Comparison of ENCODE assay signal across 10 mouse cellular contexts in the genomic region with DNA sequence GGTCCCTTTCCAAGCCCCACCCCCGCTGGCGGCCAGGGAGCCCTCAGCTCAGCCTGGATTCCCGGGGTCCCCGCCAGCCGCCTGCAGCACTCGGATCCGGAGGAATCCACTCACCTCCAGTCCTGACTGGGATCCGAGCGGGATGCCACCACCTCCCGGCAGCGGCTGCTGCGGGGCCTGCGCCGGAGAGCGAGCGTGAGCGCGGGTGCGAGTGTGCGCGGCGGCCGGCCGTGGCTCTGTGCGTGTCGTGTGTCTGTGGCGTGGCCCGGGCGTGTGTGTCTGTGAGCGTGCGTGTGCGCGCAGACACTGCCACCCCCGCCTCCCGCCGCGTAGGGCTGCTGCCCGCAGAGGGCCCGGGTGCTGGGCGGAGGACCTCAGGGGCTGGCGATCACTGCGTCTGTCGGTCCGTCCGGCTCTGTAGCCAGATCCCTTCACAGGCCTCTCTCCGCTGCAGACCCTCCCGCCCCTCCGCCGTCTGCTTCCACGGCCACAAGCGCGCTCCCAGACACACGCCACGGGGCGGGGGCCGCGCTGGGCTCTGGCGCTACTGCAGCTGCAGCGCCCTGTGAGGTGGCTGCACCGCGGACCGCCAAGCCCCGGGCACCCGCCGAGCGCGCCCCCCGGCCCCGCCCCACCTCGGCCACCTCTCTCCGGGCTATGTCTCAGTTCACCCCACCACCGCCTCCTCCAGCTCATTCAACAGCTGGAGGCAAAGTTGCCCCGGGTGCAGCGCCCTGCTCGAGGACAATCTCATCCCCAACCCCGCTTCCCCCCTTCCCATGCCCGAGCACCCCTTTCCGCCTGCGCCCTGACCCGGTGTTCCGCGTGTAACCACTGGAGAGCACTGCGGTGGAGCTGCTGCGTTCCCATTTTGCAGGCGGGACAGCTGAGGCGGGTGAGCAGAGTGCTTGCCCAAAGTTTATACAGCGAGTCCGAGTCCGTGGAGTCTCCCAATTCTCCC. TPM values are rescaled to one million over a fixed set of nuclear protein-coding genes. Genes with fewer than 3 reads are reported as not detected.
A peak's percentile ranks its signal among the peaks of the same experiment; 100 is the strongest.
DNase-seq lines count a peak whose midpoint lies in the region; ATAC-seq and TF ChIP-seq lines count a peak whose summit lies in the region.
"Had no signal": no experiment of that assay in that cellular context is flagged by ENCODE, and none has a peak within 500 bp of the region (broad histone marks: within the 10 kb centered on the region; RNA-seq: fewer than 3 reads in every experiment).

Gene Elfn2 (minus strand): TSS at position 482 of the 961 bp plus-strand sequence.

- 2% methylated on average over 75 of the region's 89 CpGs for WGBS in heart, postnatal 0 days
- 2% methylated on average over 89 of the region's 89 CpGs for WGBS in olfactory bulb, adult 2 months

- no peaks in the 10 kb centered on the region for H3K9me3 ChIP-seq in heart, postnatal 0 days (replicated peaks; ENCODE audit: control insufficient read depth, low read length)

- peak; percentile 50 to 57 for DNase-seq in cerebellum, postnatal 10 days
- peak; percentile 69 for DNase-seq in retina, postnatal 1 day
- no peak for DNase-seq in retina, embryonic 14.5 days (ENCODE audit: low spot score)
- DNase-seq in heart, postnatal 0 days (ENCODE audit: low spot score): no peak
- DNase-seq in left cerebral cortex, postnatal 4 days: peak; percentile 43
- no peak for DNase-seq in ovary, postnatal 14 days (ENCODE audit: low spot score)

- H3K36me3 ChIP-seq in heart, postnatal 0 days (replicated peaks; ENCODE audit: control insufficient read depth, insufficient read depth, low read length): no peaks in the 10 kb centered on the region

- peaks cover 7% of the 10 kb centered on the region for H3K4me1 ChIP-seq in heart, postnatal 0 days (ENCODE audit: control insufficient read depth, insufficient read depth)
- peaks cover 42% of the 10 kb centered on the region for H3K4me1 ChIP-seq in olfactory bulb, adult 2 months (ENCODE audit: control insufficient read depth, insufficient read depth, low read length)

- no peak for TF ChIP-seq EP300 in heart, postnatal 0 days (IDR thresholded peaks at IDR 0.05; ENCODE audit: low read depth)

- H3K27ac ChIP-seq in heart, postnatal 0 days (ENCODE audit: low read depth): no peak within 1 kb of the TSS
- H3K27ac ChIP-seq in olfactory bulb, adult 2 months (ENCODE audit: insufficient read depth, low read depth, low read length): peak within 1 kb of the TSS; percentile 90

- peak; percentile 33; the same call in 1 of the 2 replicates for TF ChIP-seq POLR2A in olfactory bulb, adult 2 months (IDR thresholded peaks at IDR 0.05; ENCODE audit: insufficient read depth, low read depth, low read length)

- H3K4me2 ChIP-seq in heart, postnatal 0 days (ENCODE audit: low read depth, low read length): peak within 1 kb of the TSS; percentile 54

- no peak within 1 kb of the TSS for H3K9ac ChIP-seq in heart, postnatal 0 days (replicated peaks; ENCODE audit: low read depth, low read length)

- H3K27me3 ChIP-seq in heart, postnatal 0 days (ENCODE audit: control insufficient read depth, insufficient read depth, low read length): peaks cover 75% of the 10 kb centered on the region

- intact Hi-C loops in left cerebral cortex, postnatal 4 days (cut with DNase I): no loop called here

- no peak for TF ChIP-seq CTCF in heart, postnatal 0 days (IDR thresholded peaks at IDR 0.05; ENCODE audit: low read depth)
- peak; percentile 8; the same call in 1 of the 2 replicates for TF ChIP-seq CTCF in olfactory bulb, adult 2 months (IDR thresholded peaks at IDR 0.05; ENCODE audit: insufficient read depth, low read depth, low read length)

- ATAC-seq in cerebellum, adult (ENCODE audit: insufficient number of reproducible peaks, low FRiP score, low TSS enrichment): no peak; the same call in 1 of the 2 replicates
- no peak for ATAC-seq in heart, postnatal 0 days (ENCODE audit: insufficient read depth, low read depth)

- peak within 1 kb of the TSS; percentile 37 for H3K4me3 ChIP-seq in heart, postnatal 0 days (ENCODE audit: low read depth, low read length)
- H3K4me3 ChIP-seq in olfactory bulb, adult 2 months (ENCODE audit: insufficient read depth, low read depth, low read length): peak within 1 kb of the TSS; percentile 85

RNA-seq across cellular contexts. Expression of gene Elfn2, which starts in this region (rescaled TPM):
- total RNA-seq in heart, postnatal 0 days (2014; rRNA removed; ENCODE audit: low replicate concordance): 0.12 and 0.19 TPM in 2 replicates
- 0.05 and 0.11 TPM in 2 replicates for polyA plus RNA-seq in heart, postnatal 0 days (2015; fragmentation: Nextera tagmentation; extraction: Ambion mirVana)
- total RNA-seq in left cerebral cortex, postnatal 4 days (2021): 10 to 100 TPM; 79.2 to 81.2 TPM
- polyA plus RNA-seq in olfactory bulb, adult 2 months (2012; ENCODE audit: insufficient read depth, insufficient read length, low replicate concordance, missing spikeins): not detected in 2 replicates
- total RNA-seq: neutrophil, adult 5-6 weeks had no signal
- polyA plus RNA-seq: C2C12 had no signal

Comparison
In these comparisons a context has a peak if more than half of its experiments do, and no peak if none do; other contexts are left out.
1. RNA of gene Elfn2 (total RNA-seq): 79.2 to 81.2 TPM in left cerebral cortex, postnatal 4 days; 0.12 to 0.19 TPM in heart, postnatal 0 days; every median in the first group is over 10 times any median in the second.
2. DNase-seq: peak in cerebellum, postnatal 10 days (2 of 2), retina, postnatal 1 day (single experiment) and left cerebral cortex, postnatal 4 days (single experiment); none in retina, embryonic 14.5 days (single experiment), heart, postnatal 0 days (single experiment) and ovary, postnatal 14 days (single experiment).